Mouse (Mus musculus) embryonic facial prominence, embryonic 11.5 days (tissue): Measurements from ENCODE around the gene Rpl23a. TPM values are rescaled to one million over a fixed set of nuclear protein-coding genes. Genes with fewer than 3 reads are reported as not detected.

Source experiments
- ATAC-seq: fragments of 200-750 bp; cut with Nextera tagmentation; replicated peaks from 2 replicates; pipeline ENCODE4 v1.8.0; 2017; ENCODE audit warnings: low read depth; ENCODE audit not compliant: insufficient number of reproducible peaks, low FRiP score, low TSS enrichment
- DNase-seq: peaks from one replicate; pipeline ENCODE4 v3.0.0-alpha.2; 2015; ENCODE audit warnings: low spot score
- H3K27ac ChIP-seq: fragments of 300-500 bp; sonication (generic); replicated peaks from 2 replicates; pipeline ENCODE4 v1.5.1; 2014; ENCODE audit warnings: mild to moderate bottlenecking, low read depth, low read length, control low read depth
- H3K27me3 ChIP-seq: fragments of 300-500 bp; sonication (generic); 2 replicates; pipeline ENCODE4 v1.6.1; 2014; ENCODE audit warnings: mild to moderate bottlenecking, low read length, moderate library complexity, mixed read lengths; ENCODE audit not compliant: control insufficient read depth, insufficient read depth
- H3K36me3 ChIP-seq: fragments of 300-500 bp; sonication (generic); replicated peaks from 2 replicates; pipeline ENCODE4 v1.6.1; 2014; ENCODE audit warnings: low read depth, mild to moderate bottlenecking, low read length, moderate library complexity, mixed read lengths; ENCODE audit not compliant: control insufficient read depth, insufficient read depth
- H3K4me1 ChIP-seq: fragments of 300-500 bp; sonication (generic); 2 replicates; pipeline ENCODE4 v1.6.1; 2014; ENCODE audit warnings: low read length, mixed read lengths; ENCODE audit not compliant: control insufficient read depth, insufficient read depth
- H3K4me2 ChIP-seq: fragments of 300-500 bp; sonication (generic); 2 replicates; pipeline ENCODE4 v1.6.1; 2014; ENCODE audit warnings: low read depth, mild to moderate bottlenecking, control low read depth, low read length, moderate library complexity
- H3K4me3 ChIP-seq: fragments of 300-500 bp; sonication (generic); 2 replicates; pipeline ENCODE4 v1.5.1; 2014; ENCODE audit warnings: low read depth, low read length, control low read depth
- H3K9ac ChIP-seq: fragments of 300-500 bp; sonication (generic); replicated peaks from 2 replicates; pipeline ENCODE4 v1.6.1; 2014; ENCODE audit warnings: mild to moderate bottlenecking, control low read depth, low read length
- H3K9me3 ChIP-seq: fragments of 300-500 bp; sonication (generic); replicated peaks from 2 replicates; pipeline ENCODE4 v1.6.1; 2016; ENCODE audit warnings: mild to moderate bottlenecking, low read length, inconsistent platforms, mixed read lengths; ENCODE audit not compliant: control insufficient read depth
- WGBS: fragments of 180-500 bp; shearing (Covaris S2); extraction: QIAGEN DNeasy Blood & Tissue Kit; methylation state at CpG from one replicate; pipeline ENCODE4 v1.1.7; 2014; 5-methylcytosine and 5-hydroxymethylcytosine counted together
- polyA plus RNA-seq: library from polyadenylated mRNA; unstranded; fragments of >200 nt; fragmentation: Nextera tagmentation; extraction: Ambion mirVana; gene quantifications from 2 replicates; pipeline ENCODE4 v1.2.1, GENCODE M21; 2014

The Rpl23a gene
- polyA plus RNA-seq, 1 experiment from 2014 or later, result 1,340 TPM

- Histone ChIP-seq H3K9me3 (no peaks in the 10 kb centered on the region), H3K27me3 (no peaks in the 10 kb centered on the region), H3K36me3 (peaks cover 28% of the 10 kb centered on the region), H3K27ac (no peak overlapping the region), H3K4me1 (no peaks in the 10 kb centered on the region), H3K4me2 (no peak overlapping the region), H3K4me3 (no peak overlapping the region), H3K9ac (no peak overlapping the region)
- DNase-seq (no peak), ATAC-seq (no peak)
- WGBS, result 95% methylated on average over 6 of the region's 6 CpGs
These were observed 26.5 kb upstream of the Rpl23a start for GRCm38 (mm10) chr11:78209886-78210285.

GRCm38 (mm10) chr11:78207190-78207589, 23.8 kb upstream of the Rpl23a start:
- Histone ChIP-seq H3K9me3 (no peaks in the 10 kb centered on the region), H3K4me3 (no peak overlapping the region), H3K9ac (no peak overlapping the region), H3K27ac (no peak overlapping the region), H3K27me3 (no peaks in the 10 kb centered on the region), H3K4me1 (no peaks in the 10 kb centered on the region), H3K36me3 (peaks cover 21% of the 10 kb centered on the region), H3K4me2 (no peak overlapping the region)
- WGBS, result 87% methylated on average over 7 of the region's 7 CpGs
- ATAC-seq (no peak), DNase-seq (no peak)

- no peaks in the 10 kb centered on the region for H3K27me3 ChIP-seq
- no peak overlapping the region for H3K9ac ChIP-seq
- H3K27ac ChIP-seq, result no peak overlapping the region
- DNase-seq, result no peak
- H3K4me2 ChIP-seq, result no peak overlapping the region
- ATAC-seq, result no peak
- 82% methylated on average over 13 of the region's 13 CpGs for WGBS
- no peaks in the 10 kb centered on the region for H3K4me1 ChIP-seq
- no peak overlapping the region for H3K4me3 ChIP-seq
- no peaks in the 10 kb centered on the region for H3K9me3 ChIP-seq
- H3K36me3 ChIP-seq, result peaks cover 16% of the 10 kb centered on the region
These were observed 22.2 kb upstream of the Rpl23a start for GRCm38 (mm10) chr11:78205361-78206206.

- 89% methylated on average over 6 of the region's 6 CpGs for WGBS
- peaks cover 11% of the 10 kb centered on the region for H3K36me3 ChIP-seq
- ATAC-seq, result no peak
These were observed 20.9 kb upstream of the Rpl23a start for GRCm38 (mm10) chr11:78204287-78204686.

GRCm38 (mm10) chr11:78202372-78202771, 19.0 kb upstream of the Rpl23a start:
- Histone ChIP-seq H3K4me3 (no peak overlapping the region), H3K4me2 (no peak overlapping the region), H3K27ac (no peak overlapping the region), H3K36me3 (peaks cover 3% of the 10 kb centered on the region; the same call in 1 of the 2 replicates), H3K9me3 (no peaks in the 10 kb centered on the region), H3K27me3 (no peaks in the 10 kb centered on the region), H3K4me1 (no peaks in the 10 kb centered on the region), H3K9ac (no peak overlapping the region)
- no peak for ATAC-seq
- no peak for DNase-seq
- WGBS, result 90% methylated on average over 3 of the region's 3 CpGs

More at GRCm38 (mm10) chr11:78204287-78204686, 20.9 kb upstream of the Rpl23a start:
- Histone ChIP-seq H3K4me2 (no peak overlapping the region), H3K9me3 (no peaks in the 10 kb centered on the region), H3K27ac (no peak overlapping the region), H3K9ac (no peak overlapping the region), H3K27me3 (no peaks in the 10 kb centered on the region), H3K4me1 (no peaks in the 10 kb centered on the region), H3K4me3 (no peak overlapping the region)
- no peak for DNase-seq

GRCm38 (mm10) chr11:78195101-78195863, 11.9 kb upstream of the Rpl23a start:
- Histone ChIP-seq H3K4me3 (peak overlapping the region; percentile 36), H3K4me2 (peak overlapping the region; percentile 54), H3K4me1 (no peaks in the 10 kb centered on the region), H3K36me3 (peaks cover 3% of the 10 kb centered on the region; the same call in 1 of the 2 replicates), H3K27ac (no peak overlapping the region), H3K9me3 (no peaks in the 10 kb centered on the region), H3K27me3 (no peaks in the 10 kb centered on the region), H3K9ac (peak overlapping the region; percentile 35; the same call in 1 of the 2 replicates)
- 61% methylated on average over 23 of the region's 23 CpGs for WGBS
- ATAC-seq (no peak), DNase-seq (no peak)

- peak; percentile 39 for ATAC-seq
- WGBS, result 2% methylated on average over 30 of the region's 30 CpGs
- no peak overlapping the region for H3K27ac ChIP-seq
These were observed 11.2 kb upstream of the Rpl23a start for GRCm38 (mm10) chr11:78194411-78195100.

More at GRCm38 (mm10) chr11:78194411-78195100, 11.2 kb upstream of the Rpl23a start:
- H3K36me3 ChIP-seq, result peaks cover 3% of the 10 kb centered on the region; the same call in 1 of the 2 replicates
- peak overlapping the region; percentile 54 for H3K4me2 ChIP-seq
- no peaks in the 10 kb centered on the region for H3K27me3 ChIP-seq
- peak; percentile 78 for DNase-seq
- H3K9me3 ChIP-seq, result no peaks in the 10 kb centered on the region
- H3K4me1 ChIP-seq, result no peaks in the 10 kb centered on the region; the same call in 1 of the 2 replicates
- peak overlapping the region; percentile 35; the same call in 1 of the 2 replicates for H3K9ac ChIP-seq
- H3K4me3 ChIP-seq, result peak overlapping the region; percentile 36
